In genomic region chr6:54117001-54117591, GRCm38 (mm10) we compare ENCODE assay signal across 12 mouse cellular contexts.
DNase-seq lines count a peak whose midpoint lies in the region; TF ChIP-seq lines count a peak whose summit lies in the region.
"Had no signal": no experiment of that assay in that cellular context is flagged by ENCODE, and none has a peak within 500 bp of the region (broad histone marks: within the 10 kb centered on the region; RNA-seq: fewer than 3 reads in every experiment).

No protein-coding gene starts in this region.

- H3K36me3 ChIP-seq in megakaryocyte, embryonic 14.5 days (replicated peaks; ENCODE audit: low read length), result no peaks in the 10 kb centered on the region
- H3K36me3 ChIP-seq: G1E had no signal

- no peaks in the 10 kb centered on the region for H3K27me3 ChIP-seq in megakaryocyte, embryonic 14.5 days (replicated peaks)

- intact Hi-C loops in left cerebral cortex, adult 2 months (cut with DNase I), result loop anchor here (5.0 kb wide), 1 partner anchor 75 kb away; no protein-coding TSS in a partner anchor

- no peaks in the 10 kb centered on the region for H3K9me3 ChIP-seq in megakaryocyte, embryonic 14.5 days

- 0 out of 2 replicates have a peak overlapping the region, but pooled peaks have one; percentile 28 for H3K27ac ChIP-seq in left cerebral cortex, adult 2 months
- H3K27ac ChIP-seq: liver, embryonic 14.5 days had no signal

- TF ChIP-seq CTCF in left cerebral cortex, adult 2 months (IDR thresholded peaks at IDR 0.05), result no peak

- peaks cover 73% of the 10 kb centered on the region for H3K4me1 ChIP-seq in megakaryocyte, embryonic 14.5 days

- no peak for DNase-seq in left cerebral cortex, adult 2 months (ENCODE audit: extremely low spot score in 1 of 2, low spot score in 2 of 2)
- no peak for DNase-seq in left cerebral cortex, adult 8-10 months (ENCODE audit: low spot score in 2 of 2)
- DNase-seq in c-Kit-positive CD71-negative TER-119-negative erythroid progenitor cells, embryonic 14.5 days (ENCODE audit: low read depth), result peak; percentile 55
- DNase-seq in spleen, postnatal 10 days (ENCODE audit: low spot score in 2 of 2), result peak; percentile 27 to 37
- no peak for DNase-seq in adrenal gland, adult 8-10 months
- DNase-seq in left cerebral cortex, adult 9 months (ENCODE audit: low spot score in 2 of 2), result no peak
- DNase-seq: kidney, adult 9 months; midbrain, embryonic 14.5 days; thymus, postnatal 25 days had no signal

- H3K4me3 ChIP-seq in left cerebral cortex, adult 2 months, result no peak overlapping the region
- H3K4me3 ChIP-seq in megakaryocyte, embryonic 14.5 days (replicated peaks), result peak overlapping the region; percentile 64

Comparison
In these comparisons a context has a peak if more than half of its experiments do, and no peak if none do; other contexts are left out.
1. DNase-seq: peak in c-Kit-positive CD71-negative TER-119-negative erythroid progenitor cells, embryonic 14.5 days (single experiment) and spleen, postnatal 10 days (2 of 2); none in left cerebral cortex, adult 2 months (0 of 2), left cerebral cortex, adult 8-10 months (0 of 2), adrenal gland, adult 8-10 months (single experiment) and left cerebral cortex, adult 9 months (0 of 2).